Mouse (Mus musculus) adrenal gland (tissue): ENCODE data around the gene Nosip.
"Not testable (repeated sequence)": the region's sequence is repeated elsewhere in the genome, so short reads cannot be mapped to it uniquely, and the experiment has no call there.

ENCODE experiments used
- intact Hi-C: fragments of 180-260 bp; cut with DNase I; formaldehyde crosslinking; loops from one replicate; pipeline ENCODE4 v1.15.1; 2025

Gene Nosip

GRCm38 (mm10) chr7:45082401-45083299, 20.4 kb downstream of the Nosip start:
- intact Hi-C loops, result loop anchor here (5.0 kb wide), 1 partner anchor 40 kb away; the partner anchor contains the start of gene Rps11

GRCm38 (mm10) chr7:45083300-45083890, 21.2 kb downstream of the Nosip start:
- intact Hi-C loops, result loop anchor here (5.0 kb wide), 1 partner anchor 39 kb away; the partner anchor contains the start of gene Rps11

- intact Hi-C loops, result no loop called here
Observed at GRCm38 (mm10) chr7:45086084-45086483, 23.9 kb downstream of the Nosip start.

GRCm38 (mm10) chr7:45088597-45088996, 26.4 kb downstream of the Nosip start:
- intact Hi-C loops, result no loop called here

DNA sequence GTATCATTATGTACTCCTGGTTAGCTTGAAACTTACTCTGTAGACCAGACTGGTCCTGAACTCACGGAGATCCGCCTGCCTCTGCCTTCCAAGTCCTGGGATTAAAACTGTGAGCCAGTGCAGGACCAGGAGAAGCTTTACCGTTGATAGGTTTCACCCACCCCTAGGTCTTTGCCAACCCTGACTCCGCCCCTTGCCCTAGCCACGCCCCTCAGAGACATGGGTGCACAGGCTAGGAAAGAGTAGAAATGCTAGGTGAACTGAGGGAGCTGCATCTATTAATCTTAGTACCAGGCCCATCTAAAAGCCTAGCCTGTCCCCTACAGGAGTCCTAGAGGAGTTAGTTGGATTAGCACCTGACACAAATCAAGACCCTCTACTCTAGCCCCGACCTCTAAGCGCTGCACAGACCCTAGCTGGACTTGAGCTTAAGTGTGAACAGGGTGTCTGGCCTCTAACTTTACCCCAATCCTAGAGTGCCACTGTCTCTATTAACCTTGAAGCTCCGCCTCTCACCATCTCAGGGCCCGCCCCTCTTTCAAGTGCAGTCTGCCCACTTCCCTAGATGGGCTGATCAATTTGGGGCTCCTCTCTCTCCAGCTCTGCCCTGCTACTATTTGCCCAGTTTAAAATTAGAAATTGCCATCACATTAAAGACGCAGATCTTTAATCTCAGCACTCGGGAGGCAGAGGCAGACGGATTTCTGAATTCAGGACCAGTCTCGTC, 28.2 kb downstream of the Nosip start:
- intact Hi-C loops, result loop anchor here (5.0 kb wide), 1 partner anchor 112 kb away; the partner anchor contains the start of gene Ccdc155

DNA sequence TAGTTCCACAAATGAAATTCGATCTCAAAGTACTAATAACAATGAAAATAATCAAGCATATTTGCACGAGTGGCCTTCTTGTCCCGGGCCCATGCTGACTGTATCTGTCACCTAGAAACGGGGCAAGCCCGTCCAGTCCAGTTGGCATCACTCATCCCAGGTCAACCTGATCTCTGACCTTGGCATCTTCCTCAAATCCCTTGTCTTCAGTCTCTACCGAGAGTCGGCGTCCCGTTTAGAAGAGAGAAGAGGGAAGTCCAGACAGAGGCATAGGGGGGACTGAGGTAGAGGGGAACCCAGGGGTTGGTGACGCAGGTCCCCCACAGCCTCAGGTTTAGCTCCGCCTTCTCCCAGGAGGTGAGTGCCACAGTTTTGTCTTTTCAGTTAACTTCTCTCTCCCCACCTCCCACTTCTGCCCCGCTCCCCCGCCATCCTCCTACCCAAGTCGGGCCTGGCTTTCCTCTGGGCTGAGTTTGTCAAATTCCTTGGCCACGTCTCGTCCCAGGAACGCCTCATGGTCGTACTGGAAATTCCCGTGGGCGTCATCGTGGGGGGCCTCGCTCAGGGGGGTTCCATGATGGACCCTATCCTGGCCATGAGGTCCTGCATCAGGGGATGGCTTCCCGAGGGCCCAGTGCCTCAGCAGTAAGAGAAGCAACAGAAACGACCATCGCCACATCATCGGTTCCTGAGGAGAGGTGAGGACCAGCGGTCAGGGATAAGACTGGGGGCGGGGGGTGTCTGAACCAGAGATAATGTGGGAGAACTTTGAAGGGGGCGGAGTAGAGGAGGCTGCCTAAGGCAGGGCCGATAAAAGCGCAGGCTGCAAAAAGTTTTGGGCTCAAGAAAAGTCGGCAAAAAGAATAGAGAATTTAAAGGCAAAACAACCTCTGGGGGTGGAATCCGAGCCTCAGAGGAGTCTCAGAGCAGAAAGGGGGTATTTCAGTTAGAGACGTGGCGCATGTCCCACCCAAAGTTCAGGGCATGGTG, 29.1 kb downstream of the Nosip start:
- intact Hi-C loops, result loop anchor here (5.0 kb wide), 1 partner anchor 111 kb away; the partner anchor contains the start of gene Ccdc155

GRCm38 (mm10) chr7:45092048-45092447, 29.8 kb downstream of the Nosip start, which contains the start of gene Rcn3:
Gene Rcn3 (minus strand): TSS chr7:45092221.
- intact Hi-C loops, result loop anchor here (5.0 kb wide), 1 partner anchor 110 kb away; the partner anchor contains the start of gene Ccdc155

DNA sequence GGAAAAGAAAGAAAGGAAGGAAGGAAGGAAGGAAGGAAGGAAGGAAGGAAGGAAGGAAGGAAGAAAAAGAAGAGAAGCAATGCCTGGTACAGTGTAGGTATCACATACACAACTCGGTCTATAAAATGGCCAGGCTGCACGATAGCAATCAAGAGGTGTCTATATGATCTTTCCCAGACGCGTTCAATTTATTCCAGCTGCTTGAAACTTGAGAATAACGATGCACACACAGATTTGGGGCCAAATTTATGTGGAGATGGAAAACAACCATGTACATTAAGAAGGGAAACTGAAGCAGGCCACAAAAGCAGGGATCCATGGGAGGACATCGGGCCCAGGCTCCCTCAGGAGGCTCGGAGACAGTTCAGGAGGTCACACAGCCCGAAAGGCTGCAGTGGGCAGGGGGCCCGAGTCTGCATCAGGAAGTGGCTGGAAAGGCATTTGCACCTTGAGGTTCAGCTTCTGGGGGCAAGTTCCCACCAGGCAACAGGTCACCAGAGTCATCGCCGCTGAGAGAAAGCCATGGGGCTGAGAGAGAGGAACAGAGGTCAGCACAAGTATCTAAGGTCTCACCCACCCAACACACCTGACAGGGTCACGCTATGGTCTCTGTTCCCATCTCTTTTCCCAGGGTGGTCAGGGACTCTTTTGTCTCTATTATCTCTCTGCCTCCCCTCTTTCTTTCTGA, 30.7 kb downstream of the Nosip start:
- intact Hi-C loops, result loop anchor here (5.0 kb wide), 1 partner anchor 109 kb away; the partner anchor contains the start of gene Ccdc155

DNA sequence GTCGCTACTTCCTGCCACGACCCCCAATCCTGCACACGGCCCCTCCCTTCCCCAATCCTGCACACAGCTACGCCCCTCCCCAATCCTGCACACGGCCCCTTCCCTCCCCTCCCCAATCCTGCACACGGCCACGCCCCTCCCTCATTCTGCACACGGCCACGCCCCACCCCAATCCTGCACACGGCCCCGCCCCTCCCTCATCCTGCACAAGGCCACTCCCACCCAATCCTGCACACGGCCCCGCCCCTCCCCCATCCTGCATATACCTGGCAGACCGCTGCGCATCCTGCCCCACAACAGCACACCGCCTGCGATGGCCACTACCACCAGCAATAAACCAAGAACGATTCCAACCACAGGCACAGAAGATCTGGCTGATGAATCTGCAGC, 31.3 kb downstream of the Nosip start:
- intact Hi-C loops, result loop anchor here (5.0 kb wide), 1 partner anchor 109 kb away; the partner anchor contains the start of gene Ccdc155

DNA sequence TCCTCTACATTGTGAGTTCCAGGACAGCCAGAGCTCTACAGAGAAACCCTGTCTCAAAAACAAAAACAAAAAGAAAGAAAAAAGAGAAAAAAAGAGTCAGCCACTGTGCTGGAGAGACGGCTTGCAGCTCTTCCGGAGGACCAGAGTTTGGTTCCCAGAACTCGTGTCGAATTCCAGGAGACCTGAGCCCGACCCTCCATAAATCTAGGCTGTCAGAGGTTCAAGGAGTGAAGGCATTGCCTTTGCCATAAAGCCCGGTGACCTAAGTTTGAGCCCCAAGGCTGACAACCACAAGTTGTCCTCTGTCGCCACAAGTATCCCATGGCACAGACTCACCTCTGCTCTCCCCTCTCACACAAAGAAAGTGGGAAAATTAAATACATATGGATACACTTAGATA, 31.9 kb downstream of the Nosip start:
- intact Hi-C loops, result loop anchor here (5.0 kb wide), 1 partner anchor 108 kb away; the partner anchor contains the start of gene Ccdc155

GRCm38 (mm10) chr7:45095367-45095766, 33.1 kb downstream of the Nosip start:
- intact Hi-C loops, result no loop called here

DNA sequence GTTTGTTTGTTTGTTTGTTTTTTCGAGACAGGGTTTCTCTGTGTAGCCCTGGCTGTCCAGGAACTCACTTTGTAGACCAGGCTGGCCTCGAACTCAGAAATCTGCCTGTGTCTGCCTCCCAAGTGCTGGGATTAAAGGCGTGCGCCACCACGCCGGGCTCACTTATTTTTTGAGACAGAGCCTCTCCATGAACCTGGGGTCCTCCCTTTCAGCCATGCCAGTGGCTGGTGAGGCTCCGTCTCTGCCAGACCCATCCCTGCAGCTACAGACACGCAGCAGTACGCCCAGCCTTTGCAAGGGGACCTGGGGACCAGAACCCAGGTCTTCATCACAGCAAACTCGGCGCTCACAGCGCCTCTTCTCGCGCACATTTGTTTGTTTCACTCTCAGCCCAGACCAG, 33.7 kb downstream of the Nosip start:
- intact Hi-C loops, result not testable (repeated sequence)

- intact Hi-C loops, result no loop called here
Observed at GRCm38 (mm10) chr7:45097479-45097878, 35.2 kb downstream of the Nosip start.

GRCm38 (mm10) chr7:45098541-45099240, 36.5 kb downstream of the Nosip start:
- intact Hi-C loops, result no loop called here

GRCm38 (mm10) chr7:45100046-45100445, 37.8 kb downstream of the Nosip start:
- intact Hi-C loops, result no loop called here

DNA sequence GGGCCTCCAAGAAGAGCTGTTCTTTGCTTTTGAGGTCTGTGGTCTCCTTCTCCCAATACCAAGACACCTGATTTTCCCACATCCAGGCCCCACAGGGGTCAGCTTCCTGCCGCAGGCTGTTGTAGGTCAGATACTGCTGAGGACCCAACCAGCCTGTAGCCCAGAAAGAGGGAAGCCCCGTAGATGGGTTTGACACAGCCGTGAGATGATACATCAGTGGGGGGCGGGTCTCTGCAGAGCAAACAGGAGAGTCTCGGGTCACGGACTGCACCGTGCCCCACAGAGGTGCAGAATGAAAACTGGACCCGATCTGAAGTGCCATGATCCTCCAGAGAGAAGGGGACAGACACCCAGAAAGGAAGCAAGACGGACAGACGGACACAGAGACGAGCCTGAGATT, 40.2 kb downstream of the Nosip start:
- intact Hi-C loops, result no loop called here

- intact Hi-C loops, result no loop called here
Observed at GRCm38 (mm10) chr7:45102940-45103585, 40.8 kb downstream of the Nosip start.

- intact Hi-C loops, result no loop called here
Observed at GRCm38 (mm10) chr7:45103652-45104180, 41.5 kb downstream of the Nosip start, which contains the start of gene Fcgrt. Gene Fcgrt (minus strand): TSS chr7:45103851.
